Mouse (Mus musculus): ENCODE data around the gene Ppargc1a.

The Ppargc1a gene

GRCm38 (mm10) chr5:51567659-51568058 is at the start of gene Ppargc1a:
Gene Ppargc1a, minus strand, starts transcription at chr5:51567726.
- DNase-seq (ENCODE audit: low spot score in 2 of 2), result no peak

- DNase-seq (ENCODE audit: low spot score in 2 of 2), result no peak
These were observed 49.4 kb upstream of the Ppargc1a start for GRCm38 (mm10) chr5:51616877-51617276.

- DNase-seq (ENCODE audit: low spot score in 2 of 2), result no peak
These were observed 44.5 kb upstream of the Ppargc1a start for GRCm38 (mm10) chr5:51612049-51612448.

GRCm38 (mm10) chr5:51607686-51608480 is 40.4 kb upstream of the Ppargc1a start:
- DNase-seq (ENCODE audit: low spot score in 2 of 2), result no peak

GRCm38 (mm10) chr5:51599549-51599948 is 32.0 kb upstream of the Ppargc1a start:
- DNase-seq (ENCODE audit: low spot score in 2 of 2), result no peak

- DNase-seq (ENCODE audit: low spot score in 2 of 2), result no peak
These were observed 28.1 kb upstream of the Ppargc1a start for GRCm38 (mm10) chr5:51595644-51596043.

- no peak for DNase-seq (ENCODE audit: low spot score in 2 of 2)
These were observed 24.7 kb upstream of the Ppargc1a start for GRCm38 (mm10) chr5:51592206-51592605.

GRCm38 (mm10) chr5:51591537-51592154 is 24.1 kb upstream of the Ppargc1a start:
- DNase-seq (ENCODE audit: low spot score in 2 of 2), result no peak

GRCm38 (mm10) chr5:51586187-51586586 is 18.7 kb upstream of the Ppargc1a start:
- DNase-seq (ENCODE audit: low spot score in 2 of 2), result no peak

GRCm38 (mm10) chr5:51584987-51585386 is 17.5 kb upstream of the Ppargc1a start:
- DNase-seq (ENCODE audit: low spot score in 2 of 2), result no peak

GRCm38 (mm10) chr5:51584186-51584585 is 16.7 kb upstream of the Ppargc1a start:
- no peak for DNase-seq (ENCODE audit: low spot score in 2 of 2)

GRCm38 (mm10) chr5:51583632-51584031 is 16.1 kb upstream of the Ppargc1a start:
- DNase-seq (ENCODE audit: low spot score in 2 of 2), result no peak

- no peak for DNase-seq (ENCODE audit: low spot score in 2 of 2)
These were observed 15.5 kb upstream of the Ppargc1a start for GRCm38 (mm10) chr5:51583030-51583429.

- no peak for DNase-seq (ENCODE audit: low spot score in 2 of 2)
These were observed 15.1 kb upstream of the Ppargc1a start for GRCm38 (mm10) chr5:51582618-51583017.

- DNase-seq (ENCODE audit: low spot score in 2 of 2), result no peak
These were observed 10.1 kb upstream of the Ppargc1a start for GRCm38 (mm10) chr5:51577594-51577993.

GRCm38 (mm10) chr5:51573770-51574169 is 6.2 kb upstream of the Ppargc1a start:
- no peak for DNase-seq (ENCODE audit: low spot score in 2 of 2)

- no peak for DNase-seq (ENCODE audit: low spot score in 2 of 2)
These were observed 718 bp upstream of the Ppargc1a start for GRCm38 (mm10) chr5:51568198-51568690.

GRCm38 (mm10) chr5:51565672-51566071 is 1.9 kb downstream of the Ppargc1a start:
- DNase-seq (ENCODE audit: low spot score in 2 of 2), result no peak

GRCm38 (mm10) chr5:51565038-51565437 is 2.5 kb downstream of the Ppargc1a start:
- DNase-seq (ENCODE audit: low spot score in 2 of 2), result no peak

GRCm38 (mm10) chr5:51563574-51563973 is 4.0 kb downstream of the Ppargc1a start:
- no peak for DNase-seq (ENCODE audit: low spot score in 2 of 2)

GRCm38 (mm10) chr5:51557607-51558278 is 9.8 kb downstream of the Ppargc1a start:
- DNase-seq (ENCODE audit: low spot score in 2 of 2), result no peak

- peak; percentile 19 to 27 for DNase-seq (ENCODE audit: low spot score in 2 of 2)
These were observed 13.9 kb downstream of the Ppargc1a start for GRCm38 (mm10) chr5:51553671-51554070.

All from spleen, postnatal 36 days (tissue).